Mouse (Mus musculus) c-Kit-positive CD71-positive TER-119-negative erythroid progenitor cells, embryonic 14.5 days (primary cell): ENCODE data around the gene Mier3.

Source experiments
- DNase-seq: peaks from one replicate; pipeline ENCODE4 v3.0.0-alpha.2; 2013; ENCODE audit warnings: low read depth

The Mier3 gene

DNA sequence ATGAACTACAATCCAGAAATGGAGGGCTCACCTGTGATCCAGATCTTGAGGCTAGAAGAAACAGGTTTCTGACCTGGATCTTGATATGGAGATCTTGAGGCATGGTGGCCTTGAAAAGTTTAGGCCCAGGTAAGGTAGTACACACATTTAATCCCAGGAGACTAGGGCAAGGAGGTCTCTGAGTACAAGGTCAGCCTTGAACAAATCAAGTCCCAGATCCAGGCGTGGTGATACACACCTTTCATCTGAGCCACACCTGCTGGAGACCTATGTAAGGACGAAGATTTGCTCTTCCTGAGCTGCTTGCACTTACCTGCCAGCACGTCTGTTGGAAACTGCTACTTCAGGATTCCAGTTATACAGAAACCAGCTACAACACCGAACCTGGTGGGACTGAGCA is at the start of gene Mier3:
Gene Mier3, plus strand, starts transcription at position 301 of the 400 bp plus-strand sequence.
- no peak for DNase-seq

DNA sequence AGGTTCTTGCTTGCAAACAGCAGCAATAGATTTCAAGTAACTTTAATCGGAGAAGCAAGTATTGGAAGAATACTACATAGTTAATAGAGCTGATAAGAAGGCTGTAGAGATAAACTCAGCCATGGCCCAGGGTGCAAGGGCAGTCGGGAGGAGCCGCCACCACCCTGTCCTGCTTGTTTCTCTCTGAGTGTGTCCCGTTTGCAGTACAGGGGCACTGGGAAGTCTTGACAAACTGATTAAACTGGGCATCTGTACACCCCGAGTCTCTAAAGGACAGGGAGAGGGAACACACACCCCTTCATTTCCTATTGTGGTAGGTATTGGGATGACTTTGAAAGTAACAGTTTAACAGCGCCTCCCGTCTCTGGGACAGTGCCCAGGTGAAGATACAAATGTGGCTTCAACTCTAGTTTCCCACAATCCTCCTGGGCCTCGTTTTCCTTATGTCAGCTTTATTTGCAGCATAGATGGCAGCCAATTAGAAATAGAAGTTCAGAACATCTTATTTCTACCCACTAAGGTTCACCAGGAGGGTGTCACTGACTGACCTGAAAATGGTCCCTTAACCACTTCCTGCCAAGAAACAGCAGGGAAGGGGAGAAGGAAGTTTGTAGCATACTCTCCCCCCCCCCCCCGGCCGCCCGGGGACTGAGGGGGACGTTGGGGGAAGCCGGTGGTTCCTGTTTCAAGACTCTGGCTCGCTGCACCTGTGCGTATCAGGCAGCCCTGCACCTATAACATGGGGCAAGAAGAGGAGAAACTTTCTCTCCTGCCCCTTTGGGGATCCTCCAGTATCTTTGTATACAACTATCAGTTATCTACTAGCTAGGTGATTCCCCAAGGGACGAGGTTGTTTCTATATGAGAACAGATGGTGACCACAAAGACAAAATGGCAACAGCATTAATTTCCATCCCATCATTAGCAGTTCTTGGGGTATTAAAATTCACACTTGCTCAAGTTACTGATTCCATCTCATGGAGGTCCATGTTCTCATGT is 46.3 kb upstream of the Mier3 start:
- no peak for DNase-seq

DNA sequence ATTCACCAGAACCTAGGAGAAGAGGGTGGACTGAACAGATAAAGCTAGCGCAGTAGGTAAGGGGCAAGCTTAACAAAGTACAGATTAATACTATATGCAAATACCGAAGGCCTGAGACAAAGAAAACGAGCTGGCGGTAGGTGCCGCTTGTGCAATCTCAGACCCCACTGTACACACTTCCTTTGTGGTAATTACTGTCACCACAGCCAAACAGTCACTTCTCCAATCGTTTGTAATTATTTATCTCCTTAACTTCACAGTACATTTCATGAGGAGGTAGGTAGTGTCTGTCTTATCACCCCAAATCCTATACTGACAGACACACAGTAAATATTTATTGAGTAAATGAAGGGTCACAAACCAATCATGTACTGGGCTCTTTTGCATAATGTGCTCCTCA is 40.5 kb upstream of the Mier3 start:
- no peak for DNase-seq

DNA sequence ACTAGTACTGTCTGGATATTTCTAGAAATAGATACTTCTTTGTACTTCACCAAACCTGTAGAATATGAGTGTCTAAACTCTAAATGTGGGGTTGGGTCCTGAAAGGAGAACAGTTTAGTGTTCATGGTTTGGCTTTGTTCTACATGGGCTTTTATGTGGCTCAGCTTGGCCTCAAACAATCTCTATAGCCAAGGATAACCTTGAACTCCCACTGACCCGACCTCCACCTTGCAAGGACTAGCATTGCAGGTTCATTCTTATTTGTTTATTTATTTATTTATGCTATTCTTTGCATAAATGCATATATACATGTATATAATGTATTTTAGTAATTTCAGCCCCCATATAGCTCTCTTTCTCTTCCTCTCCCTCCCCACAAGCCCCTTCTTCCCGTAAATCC is 37.1 kb upstream of the Mier3 start:
- DNase-seq = no peak

DNA sequence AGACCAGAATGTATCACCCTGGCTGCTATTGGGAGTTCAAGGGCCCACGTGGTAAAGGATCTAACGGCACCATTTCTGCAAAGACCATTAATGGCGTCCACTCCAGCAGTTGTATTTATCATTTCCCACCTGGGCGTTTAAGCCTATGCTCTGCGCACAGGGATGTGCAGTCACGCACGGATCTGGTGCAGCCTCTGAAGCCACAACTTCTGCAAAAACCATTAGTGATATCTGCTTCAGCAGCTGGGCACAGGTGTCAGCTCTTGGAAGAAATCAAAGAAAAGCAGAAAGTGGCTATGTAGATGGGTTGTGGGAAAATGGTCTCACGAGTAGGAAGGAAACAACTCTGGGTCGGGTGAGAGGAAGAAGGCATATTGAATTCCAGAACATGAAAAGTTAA is 34.6 kb upstream of the Mier3 start:
- no peak for DNase-seq

DNA sequence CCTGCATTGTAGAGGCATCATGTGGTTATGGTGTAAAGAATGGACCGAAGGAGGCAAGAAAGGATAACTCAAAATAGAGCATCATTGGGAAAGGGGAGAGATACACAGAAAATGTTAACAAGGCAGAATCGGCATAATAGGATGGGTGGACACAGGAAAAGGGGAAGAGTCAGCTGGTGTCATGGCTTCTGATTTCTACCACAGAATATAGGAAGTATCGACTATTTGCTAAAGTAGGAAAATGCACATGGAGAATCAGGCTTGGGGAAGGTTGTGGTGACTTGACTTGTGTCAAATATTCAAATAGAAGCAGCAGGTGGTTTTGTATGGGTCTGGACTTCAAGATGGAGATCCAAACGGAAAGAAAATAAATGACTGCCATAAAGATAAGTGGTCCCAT is 33.5 kb upstream of the Mier3 start:
- no peak for DNase-seq

DNA sequence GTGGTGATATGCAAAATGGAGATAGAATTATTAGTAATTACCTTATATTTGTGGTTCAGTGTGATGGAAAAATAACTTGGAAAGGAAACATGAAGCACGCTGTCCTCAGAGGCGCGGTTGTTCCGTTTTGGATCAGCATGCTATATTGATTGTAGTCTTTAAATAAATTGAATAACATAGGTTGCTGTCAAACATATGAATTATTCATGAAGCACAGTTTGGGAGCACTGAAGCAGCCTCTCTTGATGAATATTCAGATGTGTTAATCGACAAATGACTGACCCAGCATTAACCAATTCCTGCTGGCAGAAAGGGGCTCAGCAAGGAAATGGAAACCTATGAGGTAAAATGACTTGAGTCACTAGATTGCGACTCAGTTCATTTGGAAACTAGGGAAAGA is 29.8 kb upstream of the Mier3 start:
- DNase-seq = no peak

DNA sequence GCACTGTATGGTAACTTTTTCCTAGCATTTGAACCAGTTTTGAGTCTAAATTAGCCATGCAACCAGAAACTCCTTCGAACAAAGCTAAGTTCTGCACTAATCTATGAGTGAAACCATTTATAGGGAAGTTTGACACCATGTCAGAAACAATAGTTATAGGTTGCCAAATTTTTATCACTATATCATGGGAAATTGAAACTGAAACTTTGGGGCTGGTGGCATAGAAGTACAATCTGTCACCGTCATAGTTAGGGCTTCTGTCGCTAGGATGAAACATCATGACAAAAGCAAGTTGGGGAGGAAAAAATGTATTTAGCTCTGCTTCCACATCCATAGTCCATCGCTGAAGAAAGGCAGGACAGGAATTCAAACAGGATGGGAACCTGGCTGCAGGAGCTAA is 25.5 kb upstream of the Mier3 start:
- DNase-seq = no peak

DNA sequence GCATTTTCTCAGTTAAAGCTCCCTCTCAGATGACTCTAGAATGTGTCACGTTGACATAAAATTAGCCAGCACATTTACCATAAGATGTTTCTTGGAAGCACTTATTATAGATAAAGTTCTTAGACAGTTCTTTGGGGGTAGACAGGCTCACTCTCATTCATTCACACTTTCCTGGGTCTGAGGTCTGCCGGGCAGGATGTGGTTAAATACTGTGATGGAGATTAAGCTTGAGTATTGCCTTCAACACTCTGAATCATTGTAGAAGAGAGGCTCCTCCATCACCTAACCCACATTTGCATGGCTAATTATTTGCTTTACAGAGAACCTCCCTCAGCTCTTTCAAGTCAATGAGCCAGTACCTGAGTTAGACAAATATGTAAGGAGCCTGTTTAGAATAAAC is 24.9 kb upstream of the Mier3 start:
- DNase-seq = no peak

DNA sequence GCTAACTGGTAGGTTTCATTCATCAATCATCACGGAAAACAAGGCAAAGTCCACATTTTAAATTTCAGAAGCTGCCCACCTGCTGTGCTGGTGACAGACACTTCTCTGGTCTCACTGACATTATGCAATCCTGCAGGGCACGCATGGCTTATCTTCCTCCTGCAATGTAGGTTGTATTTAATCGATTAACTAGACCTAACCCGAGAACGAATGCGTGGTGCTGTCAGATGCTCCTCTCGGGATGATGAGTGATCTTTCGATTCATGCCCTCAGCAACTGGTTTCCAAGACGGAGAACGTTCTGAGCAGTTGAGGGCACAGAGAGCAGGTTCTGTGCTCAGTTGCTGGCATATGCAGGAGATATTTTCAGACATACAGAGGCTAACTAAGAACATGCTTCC is 24.5 kb upstream of the Mier3 start:
- peak; percentile 73 for DNase-seq

DNA sequence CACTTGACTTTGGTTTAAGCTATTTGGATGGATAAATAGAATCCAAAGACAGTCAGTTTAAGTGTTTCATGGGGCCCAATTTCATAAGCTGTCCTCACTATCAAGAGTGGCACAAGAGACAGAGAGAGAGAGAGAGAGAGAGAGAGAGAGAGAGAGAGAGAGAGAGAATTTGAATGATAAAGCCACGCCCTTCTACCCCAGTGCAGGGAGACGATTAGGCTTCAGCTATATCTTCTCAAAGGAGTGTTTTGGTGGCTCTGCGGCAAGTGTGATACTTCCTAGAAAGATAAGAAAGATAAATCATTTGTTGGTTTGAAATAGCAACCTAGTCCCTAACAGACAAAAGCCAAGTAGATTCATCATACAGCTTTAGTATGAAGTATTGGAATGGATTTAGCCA is 24.0 kb upstream of the Mier3 start:
- DNase-seq = peak; percentile 76

DNA sequence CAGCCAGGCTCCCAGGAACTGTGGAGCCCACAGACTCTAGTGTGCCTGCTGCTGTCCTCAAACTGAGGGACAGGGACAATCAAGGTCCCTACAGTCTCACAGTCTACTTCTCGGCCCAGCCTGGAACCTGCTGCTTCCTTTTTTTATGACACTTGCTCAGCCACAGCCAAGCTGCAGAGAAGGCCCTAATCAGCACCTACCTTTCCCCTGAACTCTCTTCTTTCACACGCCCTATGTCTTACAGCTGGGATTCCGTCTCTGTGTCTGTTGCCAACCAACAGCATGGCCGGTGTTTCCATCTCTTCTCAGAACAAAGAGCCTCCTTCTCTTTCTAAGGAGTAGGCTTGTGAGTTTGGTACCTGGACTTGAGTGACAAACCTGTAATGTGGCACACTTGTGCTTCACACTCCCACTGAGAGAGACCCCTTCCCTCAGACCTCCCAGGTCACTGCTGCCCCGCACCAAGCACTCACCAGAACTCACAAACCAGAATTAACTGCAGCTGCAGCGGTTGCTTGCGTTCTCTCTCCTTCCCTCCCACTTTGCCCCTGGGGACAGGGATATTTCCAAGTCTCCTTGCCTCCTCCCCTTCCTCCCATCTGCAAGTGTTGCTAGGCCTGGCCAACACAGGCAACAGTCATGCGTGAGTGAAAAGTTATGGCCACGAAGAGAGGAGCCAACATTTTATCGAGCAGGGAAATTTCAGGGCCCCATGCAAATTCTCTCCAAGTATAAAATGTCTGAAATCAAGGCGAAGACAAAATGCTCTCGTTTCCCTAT is 22.1 kb upstream of the Mier3 start:
- no peak for DNase-seq

DNA sequence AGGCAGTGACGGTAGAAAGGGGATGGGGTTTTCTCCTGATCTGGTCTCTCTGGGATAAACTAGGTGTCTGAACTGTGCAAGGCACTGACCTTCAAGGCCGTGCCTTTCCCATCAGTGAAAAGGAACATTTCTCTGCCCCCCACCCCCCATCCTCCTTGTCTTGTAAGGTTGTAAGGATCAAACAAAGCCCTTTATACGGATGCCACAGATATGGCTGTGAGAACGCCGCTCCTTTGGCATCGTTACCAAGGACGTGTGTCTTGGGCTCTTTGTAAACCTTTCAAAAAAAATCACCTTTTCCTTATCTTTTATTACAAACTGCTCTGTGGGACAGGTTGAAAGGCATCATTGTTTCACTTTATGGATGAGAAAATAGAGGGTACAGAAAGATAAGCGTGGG is 21.3 kb upstream of the Mier3 start:
- DNase-seq = no peak

DNA sequence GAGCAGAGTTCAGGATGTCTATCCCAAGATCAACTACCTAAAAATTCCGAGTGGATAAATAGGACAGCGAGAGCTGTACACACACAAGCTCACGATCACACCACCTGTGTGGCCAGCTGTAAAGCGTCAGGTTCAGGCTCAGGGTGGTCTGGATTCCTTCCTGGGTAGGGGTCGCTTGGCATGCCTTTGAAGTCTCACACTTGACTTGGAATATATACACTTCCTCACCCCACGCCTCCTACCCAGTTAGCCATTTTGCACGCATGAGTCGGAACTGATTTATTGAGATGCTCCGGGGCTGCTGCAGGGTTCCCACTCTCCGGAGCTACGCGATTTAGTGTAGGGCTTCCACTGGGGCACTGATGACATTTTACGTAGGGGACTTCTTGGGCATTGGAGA is 20.7 kb upstream of the Mier3 start:
- no peak for DNase-seq

DNA sequence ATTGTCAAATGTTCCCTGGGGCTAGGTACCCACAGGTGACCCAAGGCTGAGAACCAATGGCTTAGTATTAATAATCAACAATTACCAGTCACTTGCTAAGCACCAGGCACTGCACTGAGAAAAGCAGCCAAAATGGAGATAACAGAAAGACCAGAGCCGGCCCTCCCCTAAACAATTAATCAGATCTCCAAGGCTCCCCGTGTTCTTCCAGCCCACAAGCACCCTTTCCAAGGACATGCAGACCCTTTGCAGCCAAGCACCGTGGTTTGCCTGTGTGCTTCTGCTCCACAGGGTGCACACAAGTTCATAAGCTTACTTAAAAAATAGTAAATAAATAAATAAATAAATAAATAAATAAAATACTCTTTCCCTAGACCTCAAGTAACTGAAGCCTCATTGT is 20.2 kb upstream of the Mier3 start:
- DNase-seq = no peak

DNA sequence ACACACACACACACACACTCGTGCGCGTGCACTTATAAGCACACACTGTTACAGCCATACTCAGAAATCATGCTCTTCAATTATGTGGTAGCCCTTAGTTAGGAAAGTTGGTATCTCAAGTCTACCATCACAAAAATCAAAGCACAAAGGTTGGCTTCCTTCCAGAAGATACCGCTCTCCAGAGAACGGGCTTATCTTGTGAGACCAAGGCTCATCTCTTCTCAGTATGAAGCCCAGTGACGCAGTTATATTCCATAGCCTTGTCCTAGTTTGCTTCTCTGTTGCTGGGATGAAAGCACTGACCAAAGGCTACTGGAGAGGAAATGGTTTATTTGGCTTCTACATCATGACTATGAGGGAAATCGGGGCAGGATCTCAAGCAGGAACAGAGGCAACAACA is 12.8 kb upstream of the Mier3 start:
- DNase-seq = no peak

DNA sequence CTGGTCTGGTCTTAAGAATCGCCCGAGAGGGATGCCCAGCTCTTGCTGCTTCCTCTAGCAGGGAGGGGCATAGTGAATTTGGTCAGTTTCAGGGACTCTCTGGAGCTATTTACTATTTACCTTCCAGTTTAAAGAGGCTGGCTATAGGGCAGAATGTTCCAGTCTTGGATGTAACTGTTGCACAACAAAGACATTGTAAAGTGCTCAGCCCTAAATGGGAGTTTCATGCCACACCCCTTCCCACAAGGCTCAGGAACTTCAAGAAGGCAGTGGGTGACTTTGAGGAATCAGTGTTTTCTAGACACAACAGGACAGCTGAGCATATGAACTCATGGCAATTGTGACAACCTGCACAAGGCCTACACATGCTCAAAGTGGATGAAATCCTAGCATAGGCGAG is 3.9 kb upstream of the Mier3 start:
- no peak for DNase-seq

DNA sequence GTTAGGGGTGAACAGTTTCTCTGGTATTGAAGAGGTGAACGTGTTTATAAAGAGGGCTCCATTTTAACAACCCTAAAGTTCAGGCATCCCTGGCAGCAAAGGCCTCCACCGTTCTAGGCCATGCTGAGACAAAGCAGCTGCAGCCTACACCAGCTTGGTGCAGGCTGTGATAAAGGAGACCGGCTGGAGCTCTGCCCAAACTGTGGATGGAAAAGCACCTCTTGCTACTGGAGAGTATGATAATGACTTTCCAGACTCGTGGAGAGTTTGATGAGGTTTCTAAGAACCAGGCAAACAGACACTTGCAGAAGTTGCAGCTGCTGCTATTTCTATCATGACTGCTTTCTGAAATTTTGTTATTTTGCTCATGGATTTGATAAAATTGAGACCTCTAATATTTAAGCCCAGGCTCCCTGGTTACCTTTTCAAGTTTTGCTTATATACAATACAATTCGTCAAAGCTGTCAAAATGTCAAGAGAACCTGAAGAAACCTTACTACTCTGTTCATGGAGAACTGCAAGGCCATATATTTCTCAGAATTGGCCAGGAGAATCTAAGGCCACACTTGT is 3.4 kb downstream of the Mier3 start:
- peak; percentile 58 for DNase-seq

DNA sequence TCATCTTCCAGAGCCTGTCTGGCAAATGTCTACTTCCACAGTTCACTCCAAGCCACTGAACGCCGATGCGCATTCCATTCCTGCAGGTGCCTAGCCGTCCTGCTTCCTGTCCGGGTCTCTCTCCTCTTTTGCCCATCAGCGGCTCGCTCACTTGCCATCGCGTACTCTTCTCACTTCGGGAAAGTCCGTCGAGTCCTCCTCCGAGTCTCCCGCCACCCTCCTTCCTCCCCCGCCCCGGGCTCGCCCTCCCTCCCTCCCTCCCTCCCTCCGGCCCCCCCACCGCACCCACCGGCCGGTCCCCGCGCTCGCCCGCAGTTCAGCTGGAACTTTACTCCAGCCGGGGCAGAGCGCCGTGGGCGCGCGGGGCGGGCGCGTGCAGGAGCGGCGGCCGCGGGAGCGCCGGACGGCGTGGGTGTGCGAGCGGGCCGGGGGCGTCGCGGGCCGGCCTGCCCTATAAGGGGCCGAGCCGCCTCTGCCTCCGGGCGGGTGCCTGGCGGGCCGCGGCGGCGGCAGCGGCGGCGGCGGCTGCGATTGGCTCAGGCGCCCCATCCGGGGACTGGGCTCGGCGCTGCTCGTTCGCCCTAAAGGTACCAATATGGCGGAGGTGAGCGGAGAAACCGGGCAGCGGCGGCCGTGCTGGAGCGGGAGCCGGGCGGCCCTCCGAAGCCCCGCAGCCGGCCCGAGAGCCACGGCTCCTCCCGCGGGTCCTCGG is 5.1 kb downstream of the Mier3 start:
- peak; percentile 48 for DNase-seq

DNA sequence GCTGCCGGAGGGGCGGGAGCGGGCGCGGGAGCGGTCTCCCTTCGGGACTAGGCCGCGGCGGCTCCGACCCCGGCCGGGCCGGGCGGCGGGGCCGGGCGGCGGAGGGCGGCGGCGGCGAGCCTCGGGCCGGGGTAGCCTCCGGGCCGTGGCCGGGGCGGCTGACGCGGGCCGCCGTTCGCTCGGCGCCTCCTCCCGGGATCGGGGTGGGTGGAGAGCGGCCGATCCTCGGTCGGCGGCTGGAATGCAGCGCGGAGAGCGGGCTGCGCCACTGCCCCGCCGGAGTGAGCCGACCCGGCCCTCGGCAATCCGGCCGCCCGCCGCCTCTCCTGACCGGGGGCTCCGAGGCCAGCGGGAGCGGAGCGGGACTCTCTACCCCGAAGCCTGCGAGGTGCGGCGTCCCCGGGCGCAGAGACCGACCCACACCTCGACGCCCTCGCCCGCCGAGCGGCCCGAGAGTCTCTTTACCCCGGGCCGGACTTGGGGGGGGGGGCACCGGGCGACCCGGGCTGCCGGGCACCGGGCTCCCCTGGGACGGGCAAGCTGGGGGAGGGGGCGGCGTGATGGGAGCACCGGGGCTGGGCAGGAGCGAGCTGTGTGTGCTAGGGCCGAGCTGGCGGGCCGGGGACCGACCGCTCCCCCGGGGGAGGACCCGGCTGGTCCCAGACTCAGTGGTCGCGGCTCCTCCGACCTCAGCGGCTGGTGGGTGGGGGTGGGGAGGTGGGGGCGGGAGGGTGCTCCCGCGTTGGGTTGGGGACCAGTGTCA is 5.9 kb downstream of the Mier3 start:
- DNase-seq = no peak

DNA sequence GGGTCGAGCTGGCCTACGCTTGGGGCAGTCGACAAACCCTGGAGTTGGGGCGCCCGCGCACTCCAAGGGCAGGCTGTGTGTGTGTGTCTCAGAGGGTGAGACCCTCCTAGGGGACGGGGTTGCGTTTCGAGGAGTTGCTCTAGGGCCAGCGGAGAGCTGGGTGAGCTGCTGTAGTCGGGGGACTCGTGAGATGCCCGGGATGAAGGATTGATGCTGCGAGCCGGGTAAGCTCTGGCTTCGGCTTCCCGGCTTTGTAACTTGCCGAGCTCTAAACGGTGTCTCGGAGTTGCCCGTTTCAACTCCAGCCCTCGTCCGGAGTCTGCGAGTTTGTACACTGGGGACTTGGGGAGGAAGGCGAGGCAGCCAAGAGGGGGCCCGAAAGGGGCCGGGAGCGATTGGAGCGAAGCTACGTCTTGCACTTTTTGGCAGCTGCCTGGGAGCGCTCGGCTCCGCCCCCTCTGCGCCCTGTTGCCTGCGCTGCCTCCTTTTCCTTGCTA is 6.6 kb downstream of the Mier3 start:
- DNase-seq = peak; percentile 82
